Mouse (Mus musculus) ES-Bruce4 (cell line): ENCODE data around the gene Gm572.

Source experiments
- CTCF ChIP-seq: IDR thresholded peaks from one replicate; pipeline ENCODE4 v1.8.1; 2011; ENCODE audit warnings: low read depth, low read length
- EP300 ChIP-seq: IDR thresholded peaks from 2 replicates; pipeline ENCODE4 v1.6.1; 2011; ENCODE audit warnings: low read depth, low read length; ENCODE audit not compliant: insufficient read depth
- POLR2A ChIP-seq: IDR thresholded peaks from one replicate; pipeline ENCODE4 v1.8.1; 2011; ENCODE audit warnings: low read length; ENCODE audit not compliant: insufficient read depth

DNA sequence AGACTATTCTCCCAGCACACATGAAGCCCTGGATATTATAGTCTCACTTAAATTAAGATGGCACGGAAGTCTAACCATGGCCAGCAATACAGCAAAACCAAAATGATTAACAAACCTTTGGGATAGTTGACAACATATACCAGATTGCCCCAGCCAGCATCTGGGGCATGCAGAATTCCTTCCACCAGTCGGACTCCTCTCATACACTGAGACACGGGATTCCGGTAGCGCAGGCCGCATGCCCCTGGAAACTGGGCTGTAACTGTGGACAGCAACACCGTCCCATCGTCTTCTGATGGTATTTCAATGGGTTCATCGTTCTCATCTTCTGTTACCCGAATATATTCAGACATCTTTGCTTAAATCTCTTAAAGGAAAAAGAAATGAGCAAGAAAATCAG, 18.1 kb upstream of the Gm572 start:
- TF ChIP-seq POLR2A: no peak
- TF ChIP-seq CTCF: no peak
- TF ChIP-seq EP300: no peak
